Mouse (Mus musculus): ENCODE measurements around the gene Mthfr. TPM values are rescaled to one million over a fixed set of nuclear protein-coding genes. Genes with fewer than 3 reads are reported as not detected.
A peak's percentile ranks its signal among the peaks of the same experiment; 100 is the strongest.

The Mthfr gene
- polyA plus RNA-seq, 1 experiment from 2014 or later, result 25.4 TPM

DNA sequence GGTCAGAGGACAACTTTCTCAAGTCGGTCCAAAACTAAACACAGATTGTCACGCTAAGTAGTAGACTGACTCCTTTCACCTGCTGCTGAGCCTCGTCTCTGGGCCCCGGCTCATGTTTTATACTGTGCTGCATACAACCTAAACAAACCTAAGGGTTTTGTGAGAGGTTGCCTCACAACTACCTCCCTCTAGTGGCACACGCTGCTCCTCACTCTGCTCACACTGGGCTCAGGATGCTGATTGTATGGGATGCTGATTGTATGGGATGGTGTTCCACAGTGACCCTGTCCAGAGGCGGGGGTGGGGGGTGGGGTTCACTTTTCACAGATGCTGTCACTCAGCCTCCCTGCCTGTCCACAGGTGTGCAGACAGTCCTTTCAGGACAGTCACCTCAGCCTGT, 40.3 kb downstream of the Mthfr start:
- DNase-seq (ENCODE audit: low spot score), result no peak
- Histone ChIP-seq H3K27ac (replicated peaks) (no peak overlapping the region), H3K9me3 (replicated peaks) (no peaks in the 10 kb centered on the region), H3K4me3 (no peak overlapping the region), H3K4me1 (peaks cover 26% of the 10 kb centered on the region), H3K36me3 (peaks cover 30% of the 10 kb centered on the region), H3K27me3 (ENCODE audit: low read depth, poor library complexity, severe bottlenecking) (no peaks in the 10 kb centered on the region; the same call in 1 of the 2 replicates)
- 69% methylated on average over 6 of the region's 6 CpGs for WGBS

DNA sequence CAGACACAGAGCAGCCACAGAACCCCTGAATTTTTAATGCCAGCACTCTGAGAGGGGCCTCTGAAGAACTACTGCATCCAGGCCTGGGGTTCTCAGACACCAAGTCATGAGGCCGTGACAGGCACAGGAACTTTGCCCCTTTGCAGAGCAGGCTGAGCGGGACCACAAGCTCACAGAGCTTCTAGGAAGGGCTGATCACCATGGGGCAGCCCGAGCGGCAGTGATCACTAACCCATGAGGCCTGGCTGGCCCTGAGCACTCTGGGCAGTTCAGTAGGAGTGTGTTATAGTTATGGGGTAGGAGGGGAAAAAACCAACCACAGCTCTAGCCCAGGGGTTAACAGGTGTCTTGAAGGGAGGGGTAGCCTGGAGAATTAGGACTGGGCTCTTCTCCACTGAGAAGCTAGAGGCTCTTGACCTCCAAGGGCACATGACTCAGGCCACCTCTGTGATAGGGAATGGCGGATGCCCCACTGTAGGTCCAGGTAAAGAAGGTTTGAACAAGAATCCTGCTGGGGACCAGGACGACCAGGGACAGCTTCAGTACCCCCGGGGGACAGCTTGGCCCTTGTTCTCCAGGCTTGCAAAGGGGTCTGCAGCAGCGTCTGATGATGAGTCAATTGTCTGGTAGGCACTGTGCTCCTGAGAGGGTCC, 41.2 kb downstream of the Mthfr start:
- peaks cover 30% of the 10 kb centered on the region for H3K4me1 ChIP-seq
- no peak overlapping the region for H3K4me3 ChIP-seq
- no peak overlapping the region for H3K27ac ChIP-seq (replicated peaks)
- no peaks in the 10 kb centered on the region for H3K9me3 ChIP-seq (replicated peaks)
- DNase-seq (ENCODE audit: low spot score), result no peak
- peaks cover 30% of the 10 kb centered on the region for H3K36me3 ChIP-seq
- H3K27me3 ChIP-seq (ENCODE audit: low read depth, poor library complexity, severe bottlenecking), result no peaks in the 10 kb centered on the region; the same call in 1 of the 2 replicates
- 89% methylated on average over 8 of the region's 8 CpGs for WGBS

DNA sequence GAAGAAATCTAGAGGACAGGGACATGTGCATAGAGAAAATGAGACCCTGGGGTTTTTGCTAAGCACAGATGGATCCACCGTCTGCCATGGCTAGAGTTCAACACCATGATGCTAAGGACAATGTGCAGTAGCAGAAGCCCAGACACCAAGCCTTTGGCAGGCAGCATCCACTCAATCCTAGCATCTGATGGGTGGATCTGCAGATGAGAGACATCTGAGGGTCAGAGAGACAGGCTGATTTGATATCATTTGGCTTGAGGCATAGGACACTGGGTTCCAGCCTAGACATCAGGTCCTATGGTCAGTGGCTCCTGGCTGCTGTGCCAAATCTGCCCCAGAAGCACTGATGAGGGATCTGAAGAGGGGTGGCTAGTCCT, 41.7 kb downstream of the Mthfr start:
- peaks cover 30% of the 10 kb centered on the region for H3K36me3 ChIP-seq
- no peaks in the 10 kb centered on the region for H3K9me3 ChIP-seq (replicated peaks)
- H3K4me1 ChIP-seq, result peaks cover 31% of the 10 kb centered on the region
- H3K27me3 ChIP-seq (ENCODE audit: low read depth, poor library complexity, severe bottlenecking), result 0 out of 2 replicates have a peak, but pooled peaks cover under 1% of the 10 kb centered on the region
- H3K4me3 ChIP-seq, result no peak overlapping the region
- WGBS, result 91% methylated on average over 1 of the region's 1 CpGs
- DNase-seq (ENCODE audit: low spot score), result no peak
- H3K27ac ChIP-seq (replicated peaks), result no peak overlapping the region

DNA sequence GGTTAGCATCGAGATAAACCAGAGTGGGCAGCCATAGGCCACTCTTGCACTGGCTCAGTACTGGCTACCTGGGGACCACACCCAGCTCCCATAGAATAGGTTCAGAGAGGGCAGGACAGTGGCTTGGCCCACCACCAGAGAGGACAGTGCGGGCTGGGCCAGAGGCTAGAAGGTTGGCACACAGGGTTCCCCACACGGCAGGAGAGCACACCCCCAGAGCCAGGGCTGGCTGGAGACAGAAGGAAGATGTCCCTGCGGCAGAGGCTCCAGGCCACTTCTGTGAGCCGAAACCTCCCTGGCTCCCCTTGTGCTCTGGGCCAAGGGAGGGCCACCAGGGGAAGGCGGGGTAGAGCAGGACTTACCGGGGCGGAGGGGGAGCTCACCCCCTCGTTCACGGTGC, 42.3 kb downstream of the Mthfr start:
- no peaks in the 10 kb centered on the region for H3K9me3 ChIP-seq (replicated peaks)
- WGBS, result 95% methylated on average over 10 of the region's 10 CpGs
- no peak overlapping the region for H3K27ac ChIP-seq (replicated peaks)

DNA sequence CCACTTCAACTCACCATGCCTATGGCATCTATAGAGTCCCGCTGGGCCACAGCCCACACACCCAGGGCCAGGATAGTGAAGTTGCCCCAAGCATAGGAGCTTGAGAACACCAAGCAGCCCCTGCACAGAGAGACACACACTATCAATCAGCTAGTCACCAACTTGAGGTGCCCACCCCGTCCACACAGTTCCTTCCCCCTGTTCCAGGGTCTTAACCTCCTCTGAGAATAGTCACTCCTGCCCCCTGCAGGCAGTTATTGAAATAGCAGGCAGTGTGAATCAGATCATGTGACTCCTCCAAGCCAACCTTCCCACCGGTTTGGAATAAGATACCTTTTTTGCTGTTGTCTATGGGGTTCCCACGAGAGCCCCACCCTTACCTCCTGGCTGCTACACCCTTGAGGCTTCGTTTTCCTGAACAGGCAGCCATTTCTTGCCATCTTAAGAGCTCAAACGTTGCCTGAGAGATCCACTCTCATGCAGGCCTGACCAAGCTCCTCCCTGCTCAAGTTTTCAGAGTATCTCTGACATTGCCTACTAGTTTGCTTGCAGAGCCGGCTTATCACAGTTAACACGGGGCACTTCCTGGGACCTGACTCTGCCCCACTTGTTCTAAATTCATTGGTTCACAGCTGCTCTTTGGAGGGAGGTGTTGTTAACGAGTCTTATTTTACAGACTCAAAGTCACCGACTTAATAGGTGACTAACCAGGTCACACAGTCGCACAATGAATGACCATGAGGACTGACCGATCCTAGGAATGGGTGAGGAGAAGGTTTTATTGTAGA, 43.6 kb downstream of the Mthfr start:
- Histone ChIP-seq H3K27ac (replicated peaks) (no peak overlapping the region), H3K4me3 (no peak overlapping the region), H3K4me1 (peaks cover 49% of the 10 kb centered on the region), H3K27me3 (ENCODE audit: low read depth, poor library complexity, severe bottlenecking) (peaks cover 14% of the 10 kb centered on the region; the same call in 1 of the 2 replicates), H3K9me3 (replicated peaks) (no peaks in the 10 kb centered on the region), H3K36me3 (peaks cover 30% of the 10 kb centered on the region)
- DNase-seq (ENCODE audit: low spot score), result peak; percentile 64
- whole genome bisulfite sequencing, result 60% methylated on average over 12 of the region's 12 CpGs

More for the DNA sequence above, 42.3 kb downstream of the Mthfr start:
- H3K27me3 ChIP-seq (ENCODE audit: low read depth, poor library complexity, severe bottlenecking), result 0 out of 2 replicates have a peak, but pooled peaks cover 7% of the 10 kb centered on the region
- DNase-seq (ENCODE audit: low spot score), result no peak
- no peak overlapping the region for H3K4me3 ChIP-seq
- peaks cover 30% of the 10 kb centered on the region for H3K36me3 ChIP-seq
- peaks cover 37% of the 10 kb centered on the region for H3K4me1 ChIP-seq

DNA sequence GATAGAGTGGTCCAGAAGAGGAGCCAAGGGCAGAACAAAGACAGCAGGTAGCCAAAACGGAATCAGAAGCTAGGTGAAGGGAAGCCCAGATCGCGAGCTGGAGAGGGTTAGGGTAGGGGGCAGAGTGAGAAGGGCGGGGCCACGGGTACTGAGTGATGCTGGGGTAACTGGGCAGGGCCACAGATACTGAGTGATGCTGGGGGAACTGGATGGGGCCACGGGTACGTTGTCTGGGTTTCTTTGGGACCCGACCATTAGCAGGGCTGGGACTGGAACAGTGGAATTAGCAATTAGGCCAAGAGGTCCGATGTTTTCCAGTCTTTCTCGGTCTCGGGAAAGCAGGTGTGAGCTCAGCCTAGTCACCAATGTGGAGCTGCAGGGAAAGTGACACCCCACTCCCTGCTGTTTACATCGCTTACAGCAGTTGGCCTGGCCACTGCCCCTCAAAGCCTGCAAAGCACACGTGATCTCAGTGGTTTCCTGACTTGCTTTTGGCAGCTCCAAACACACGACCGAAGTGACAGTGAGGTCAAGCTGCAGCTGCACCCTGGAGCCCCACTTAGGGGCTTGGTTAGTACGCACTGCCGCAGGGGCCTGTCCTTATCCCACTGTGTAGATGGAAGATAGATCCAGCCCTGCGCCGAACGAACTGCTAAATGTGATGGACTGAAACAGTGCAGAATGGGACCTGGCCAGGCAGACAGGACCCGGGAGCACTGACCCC, 44.5 kb downstream of the Mthfr start:
- H3K36me3 ChIP-seq, result peaks cover 30% of the 10 kb centered on the region
- peaks cover 58% of the 10 kb centered on the region for H3K4me1 ChIP-seq
- H3K4me3 ChIP-seq, result no peak overlapping the region
- H3K27me3 ChIP-seq (ENCODE audit: low read depth, poor library complexity, severe bottlenecking), result peaks cover 14% of the 10 kb centered on the region; the same call in 1 of the 2 replicates
- H3K27ac ChIP-seq (replicated peaks), result no peak overlapping the region
- no peak for DNase-seq (ENCODE audit: low spot score)
- WGBS, result 65% methylated on average over 21 of the region's 21 CpGs
- H3K9me3 ChIP-seq (replicated peaks), result no peaks in the 10 kb centered on the region

DNA sequence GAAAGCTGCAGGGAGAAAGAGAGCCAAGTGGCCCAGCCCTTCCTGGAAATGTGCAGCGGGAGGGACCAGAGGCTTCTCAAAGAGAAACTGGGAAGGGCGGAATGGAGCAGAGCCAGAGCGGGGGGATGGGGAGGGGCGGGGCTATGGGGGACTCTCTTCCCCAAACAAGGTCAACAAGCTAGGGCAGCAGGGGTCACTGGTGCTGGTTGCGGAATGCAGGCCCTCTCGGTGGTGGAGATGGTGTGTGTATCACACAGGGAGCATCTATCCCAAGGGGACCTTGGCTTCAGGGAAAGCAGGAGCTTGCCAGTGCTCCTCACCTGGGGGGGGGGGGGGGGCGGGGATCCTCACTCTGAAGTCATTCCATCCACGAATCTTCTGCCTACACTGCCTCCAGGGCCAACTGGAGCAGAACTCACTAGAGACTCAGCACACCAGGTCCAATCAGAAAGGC, 45.4 kb downstream of the Mthfr start:
- no peak overlapping the region for H3K4me3 ChIP-seq
- peaks cover 14% of the 10 kb centered on the region; the same call in 1 of the 2 replicates for H3K27me3 ChIP-seq (ENCODE audit: low read depth, poor library complexity, severe bottlenecking)
- no peaks in the 10 kb centered on the region for H3K9me3 ChIP-seq (replicated peaks)
- DNase-seq (ENCODE audit: low spot score), result peak; percentile 56
- peaks cover 68% of the 10 kb centered on the region for H3K4me1 ChIP-seq
- H3K36me3 ChIP-seq, result peaks cover 25% of the 10 kb centered on the region
- 3% methylated on average over 7 of the region's 8 CpGs for WGBS
- no peak overlapping the region; the same call in 1 of the 2 replicates for H3K27ac ChIP-seq (replicated peaks)

DNA sequence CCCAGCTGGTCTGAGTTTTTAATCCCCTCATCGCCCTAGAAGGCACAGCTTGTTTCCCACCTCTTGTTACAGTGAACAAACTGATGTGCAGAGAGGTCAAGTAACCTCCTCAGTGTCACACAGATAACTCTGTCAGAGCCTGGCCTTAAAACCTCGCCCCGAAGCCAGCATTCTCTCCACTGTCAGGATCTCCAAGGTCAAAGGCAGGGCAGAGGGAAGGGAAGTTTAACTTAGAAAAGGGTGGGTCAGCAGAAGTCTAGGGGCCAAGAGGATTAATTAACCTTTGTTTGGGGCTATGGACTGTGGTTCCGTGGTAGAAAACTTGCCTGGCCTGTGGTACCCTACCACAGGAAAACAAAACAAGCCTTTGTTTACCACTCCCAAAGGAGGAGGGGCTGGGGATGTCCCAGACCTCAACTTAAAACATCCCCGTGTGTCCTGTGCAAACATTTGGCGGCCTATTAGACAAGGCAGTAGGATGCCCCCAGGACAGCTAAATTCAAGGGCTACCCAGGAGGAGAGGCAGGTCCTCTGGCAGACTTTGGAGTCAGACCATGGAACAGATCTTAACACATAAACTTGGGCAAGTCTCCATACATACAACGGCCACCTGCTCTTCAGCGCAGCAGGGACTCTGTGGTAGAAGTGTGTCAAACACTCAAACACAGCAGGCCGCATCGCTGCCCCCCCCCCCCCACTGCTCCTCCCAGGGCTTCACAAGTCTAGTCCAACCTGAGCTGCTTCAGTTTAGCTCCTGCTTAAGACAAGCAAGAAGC, 46.4 kb downstream of the Mthfr start:
- 53% methylated on average over 10 of the region's 10 CpGs for WGBS
- H3K4me3 ChIP-seq, result no peak overlapping the region
- H3K27ac ChIP-seq (replicated peaks), result 0 out of 2 replicates have a peak overlapping the region, but pooled peaks have one; percentile 33
- H3K9me3 ChIP-seq (replicated peaks), result no peaks in the 10 kb centered on the region
- no peak for DNase-seq (ENCODE audit: low spot score)
- peaks cover 15% of the 10 kb centered on the region for H3K36me3 ChIP-seq
- H3K27me3 ChIP-seq (ENCODE audit: low read depth, poor library complexity, severe bottlenecking), result peaks cover 14% of the 10 kb centered on the region; the same call in 1 of the 2 replicates
- peaks cover 70% of the 10 kb centered on the region for H3K4me1 ChIP-seq

DNA sequence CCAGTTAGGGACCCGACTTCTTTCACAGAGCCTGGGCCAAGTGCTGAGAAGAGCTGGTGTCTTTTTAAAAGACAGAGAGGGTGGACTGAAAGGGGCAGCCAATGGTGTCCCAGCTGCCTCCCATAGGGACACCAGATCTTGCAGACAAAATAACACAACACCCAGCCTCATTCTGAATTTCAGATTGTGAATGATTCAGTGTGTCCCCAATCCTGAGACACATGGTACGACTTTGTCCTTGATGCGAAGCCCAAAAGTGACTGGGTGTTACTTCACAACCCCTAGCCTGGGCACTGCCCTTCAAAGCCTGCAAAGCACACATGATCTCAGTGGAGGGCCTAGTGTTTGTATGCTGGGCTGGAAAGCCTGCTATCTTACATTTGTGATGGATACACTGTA, 47.0 kb downstream of the Mthfr start:
- Histone ChIP-seq H3K4me1 (peaks cover 70% of the 10 kb centered on the region), H3K27ac (replicated peaks) (no peak overlapping the region), H3K4me3 (no peak overlapping the region), H3K9me3 (replicated peaks) (no peaks in the 10 kb centered on the region), H3K36me3 (peaks cover 9% of the 10 kb centered on the region), H3K27me3 (ENCODE audit: low read depth, poor library complexity, severe bottlenecking) (peaks cover 14% of the 10 kb centered on the region; the same call in 1 of the 2 replicates)
- 70% methylated on average over 3 of the region's 3 CpGs for WGBS
- DNase-seq (ENCODE audit: low spot score), result no peak

DNA sequence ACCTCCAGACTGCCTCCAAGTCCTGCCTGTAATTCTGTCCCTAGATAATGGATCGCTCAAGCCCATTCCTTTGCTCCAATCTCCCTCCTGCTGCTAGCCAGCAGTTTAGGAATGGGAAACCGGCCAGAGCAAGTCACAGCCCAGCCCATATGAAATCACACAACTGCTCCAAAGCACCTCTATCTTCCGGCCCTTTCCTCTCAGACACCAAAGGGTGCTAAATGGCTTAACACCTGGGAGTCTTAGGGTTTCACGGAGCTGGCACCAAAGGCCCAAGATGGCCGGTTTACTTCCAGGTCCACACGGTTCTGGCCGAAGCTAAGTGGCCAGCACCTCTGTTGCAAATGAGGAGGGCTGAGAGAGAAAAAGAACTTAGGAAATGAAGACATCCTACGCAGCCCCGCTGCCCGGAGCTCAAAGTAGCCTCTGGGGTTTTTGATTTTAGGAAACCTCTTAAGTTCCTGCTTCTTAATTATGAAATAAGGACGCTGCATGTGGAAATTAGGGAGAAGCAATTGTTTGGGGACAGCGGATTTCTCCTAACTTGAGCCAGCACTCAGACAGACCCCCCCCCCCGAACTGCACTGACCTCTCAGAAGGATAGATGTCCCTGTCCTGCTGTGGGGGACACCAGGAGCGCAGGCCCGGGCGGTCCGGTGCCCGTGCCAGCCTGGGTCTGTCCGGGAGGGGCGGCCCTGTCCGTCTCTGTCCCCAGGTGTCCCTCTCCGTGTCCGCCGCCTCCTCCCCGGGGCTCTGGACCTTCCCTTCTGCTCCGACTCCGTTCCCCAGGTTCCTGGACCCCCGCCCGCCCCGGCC, 48.4 kb downstream of the Mthfr start:
- Histone ChIP-seq H3K27me3 (ENCODE audit: low read depth, poor library complexity, severe bottlenecking) (peaks cover 14% of the 10 kb centered on the region; the same call in 1 of the 2 replicates), H3K9me3 (replicated peaks) (no peaks in the 10 kb centered on the region), H3K36me3 (no peaks in the 10 kb centered on the region), H3K4me1 (peaks cover 70% of the 10 kb centered on the region), H3K27ac (replicated peaks) (peak overlapping the region; percentile 93), H3K4me3 (peak overlapping the region; percentile 84)
- no peak for DNase-seq (ENCODE audit: low spot score)
- WGBS, result 4% methylated on average over 29 of the region's 30 CpGs

DNA sequence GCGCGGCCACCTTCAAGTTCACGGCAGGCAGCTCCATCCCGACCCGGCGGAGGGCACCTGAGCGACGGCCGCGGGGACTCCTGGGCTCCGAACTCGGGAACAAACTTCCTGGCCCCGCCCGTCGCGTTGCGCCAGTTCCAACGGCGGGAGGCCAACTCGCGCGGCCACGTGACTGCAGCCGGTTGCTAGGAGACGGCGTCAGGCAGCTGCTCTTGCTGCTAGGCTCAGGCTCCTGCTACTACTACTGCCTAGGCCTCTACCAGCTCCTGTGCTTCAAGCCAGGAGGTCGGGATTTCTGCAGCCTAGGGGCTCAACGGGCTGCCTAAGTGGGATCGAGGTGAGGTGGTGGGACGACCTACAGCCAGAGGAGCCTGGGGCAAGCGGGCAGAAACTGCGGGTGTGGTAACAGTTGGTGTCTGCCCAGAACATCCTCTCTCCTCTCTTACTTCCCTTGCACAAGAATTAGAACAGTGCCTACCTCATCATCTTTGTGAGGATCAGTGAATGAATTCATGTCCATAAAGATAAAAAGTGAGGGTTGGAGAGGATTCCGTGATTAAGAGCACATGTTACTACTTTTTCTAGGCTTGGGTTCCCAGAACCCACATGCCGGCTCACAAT, 49.1 kb downstream of the Mthfr start, which contains the start of gene Agtrap:
Gene Agtrap (minus strand): TSS at position 125 of the 621 bp plus-strand sequence.
- WGBS, result 5% methylated on average over 34 of the region's 34 CpGs
- Histone ChIP-seq H3K4me3 (peak within 1 kb of the TSS; percentile 84), H3K9me3 (replicated peaks) (no peaks in the 10 kb centered on the region), H3K27ac (replicated peaks) (peak within 1 kb of the TSS; percentile 93), H3K4me1 (peaks cover 63% of the 10 kb centered on the region), H3K36me3 (no peaks in the 10 kb centered on the region), H3K27me3 (ENCODE audit: low read depth, poor library complexity, severe bottlenecking) (peaks cover 14% of the 10 kb centered on the region; the same call in 1 of the 2 replicates)
- DNase-seq (ENCODE audit: low spot score), result peak; percentile 93

All from midbrain, embryonic 10.5 days (tissue).